In the genomic region with DNA sequence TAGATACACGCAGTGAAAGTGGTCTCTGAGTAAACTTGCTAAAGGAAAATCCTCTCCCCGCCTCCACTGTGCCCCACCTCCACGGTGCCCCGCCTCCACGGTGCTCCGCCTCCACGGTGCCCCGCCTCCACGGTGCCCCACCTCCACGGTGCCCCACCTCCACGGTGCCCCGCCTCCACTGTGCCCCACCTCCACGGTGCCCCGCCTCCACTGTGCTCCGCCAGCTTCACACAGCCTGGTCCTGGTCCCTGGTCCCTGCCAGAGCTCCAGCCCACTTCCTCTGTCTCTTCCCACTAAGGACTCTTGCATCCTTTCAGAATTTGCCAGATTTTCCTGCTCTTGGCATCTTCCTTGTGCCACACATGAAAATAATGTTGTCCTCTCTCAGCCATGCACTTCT, we compare ENCODE assay signal across 15 mouse cellular contexts.
A peak's percentile ranks its signal among the peaks of the same experiment; 100 is the strongest.
DNase-seq lines count a peak whose midpoint lies in the region; ATAC-seq lines count a peak whose summit lies in the region.
"Had no signal": no experiment of that assay in that cellular context is flagged by ENCODE, and none has a peak within 500 bp of the region (broad histone marks: within the 10 kb centered on the region; RNA-seq: fewer than 3 reads in every experiment).

No protein-coding gene starts in this region.

- no peak overlapping the region for H3K27ac ChIP-seq in embryonic facial prominence, embryonic 12.5 days
- H3K27ac ChIP-seq in forebrain, embryonic 16.5 days (ENCODE audit: low read length): no peak overlapping the region
- H3K27ac ChIP-seq: forebrain, embryonic 13.5 days; gastrocnemius, adult 2 months had no signal

- 43% methylated on average over 15 of the region's 15 CpGs for WGBS in embryonic facial prominence, embryonic 12.5 days
- 53% methylated on average over 15 of the region's 15 CpGs for WGBS in forebrain, embryonic 16.5 days

- H3K4me2 ChIP-seq in embryonic facial prominence, embryonic 12.5 days (replicated peaks): no peak overlapping the region
- H3K4me2 ChIP-seq in forebrain, embryonic 16.5 days (ENCODE audit: low read length): no peak overlapping the region
- H3K4me2 ChIP-seq: forebrain, embryonic 13.5 days had no signal

- H3K4me3 ChIP-seq in embryonic facial prominence, embryonic 12.5 days: no peak overlapping the region
- H3K4me3 ChIP-seq in forebrain, embryonic 16.5 days (replicated peaks; ENCODE audit: low read length): no peak overlapping the region
- H3K4me3 ChIP-seq: forebrain, embryonic 13.5 days; gastrocnemius, adult 2 months had no signal

- H3K9ac ChIP-seq in embryonic facial prominence, embryonic 12.5 days: no peak overlapping the region
- no peak overlapping the region for H3K9ac ChIP-seq in forebrain, embryonic 16.5 days (replicated peaks; ENCODE audit: low read depth, low read length)
- H3K9ac ChIP-seq: forebrain, embryonic 13.5 days had no signal

- peak; percentile 17 for DNase-seq in kidney, postnatal 10 days
- DNase-seq in kidney, adult 9 months: no peak
- DNase-seq in WW6 (ENCODE audit: low read depth, low spot score): peak; percentile 34
- no peak for DNase-seq in layer of hippocampus, postnatal 36 days
- DNase-seq: adrenal gland, adult 8-10 months; cerebellum, adult 2 months; gastrocnemius, adult 2 months; heart, postnatal 36 days; right cerebral cortex, postnatal 14 days had no signal

- H3K27me3 ChIP-seq in embryonic facial prominence, embryonic 12.5 days: no peaks in the 10 kb centered on the region
- H3K27me3 ChIP-seq in forebrain, embryonic 16.5 days (replicated peaks; ENCODE audit: control insufficient read depth, insufficient read depth, low read length): no peaks in the 10 kb centered on the region
- H3K27me3 ChIP-seq: CH12.LX; forebrain, embryonic 13.5 days; Patski had no signal

- no peaks in the 10 kb centered on the region for H3K36me3 ChIP-seq in embryonic facial prominence, embryonic 12.5 days
- no peaks in the 10 kb centered on the region for H3K36me3 ChIP-seq in forebrain, embryonic 16.5 days (ENCODE audit: control insufficient read depth, insufficient read depth)

- H3K9me3 ChIP-seq in embryonic facial prominence, embryonic 12.5 days: no peaks in the 10 kb centered on the region
- H3K9me3 ChIP-seq in forebrain, embryonic 16.5 days (ENCODE audit: control insufficient read depth, low read length): no peaks in the 10 kb centered on the region

- no peaks in the 10 kb centered on the region for H3K4me1 ChIP-seq in embryonic facial prominence, embryonic 12.5 days
- H3K4me1 ChIP-seq in forebrain, embryonic 16.5 days (replicated peaks; ENCODE audit: control insufficient read depth, insufficient read depth, low read length): peaks cover 14% of the 10 kb centered on the region

- 0 out of 2 replicates have a peak, but pooled peaks have one; percentile 67 for ATAC-seq in embryonic facial prominence, embryonic 12.5 days (ENCODE audit: insufficient number of reproducible peaks, insufficient read depth, low FRiP score, low TSS enrichment)
- ATAC-seq in megakaryocyte, adult 5-6 weeks (ENCODE audit: poor library complexity, severe bottlenecking): peak; percentile 53; the same call in 1 of the 2 replicates
- ATAC-seq in forebrain, embryonic 16.5 days: no peak
- ATAC-seq: forebrain, embryonic 13.5 days; Patski had no signal

Comparison
In these comparisons a context has a peak if more than half of its experiments do, and no peak if none do; other contexts are left out.
1. DNase-seq: peak in kidney, postnatal 10 days (single experiment) and WW6 (single experiment); none in kidney, adult 9 months (single experiment) and layer of hippocampus, postnatal 36 days (0 of 2).